Mouse (Mus musculus) lung, postnatal 4 days (tissue): Measurements from ENCODE around the gene St8sia6.
"Not testable (repeated sequence)": the region's sequence is repeated elsewhere in the genome, so short reads cannot be mapped to it uniquely, and the experiment has no call there.

Source experiments
- DNase-seq, 2 experiments: peaks; one replicate each; pipeline ENCODE4 v3.0.0; 2021

Gene St8sia6

DNA sequence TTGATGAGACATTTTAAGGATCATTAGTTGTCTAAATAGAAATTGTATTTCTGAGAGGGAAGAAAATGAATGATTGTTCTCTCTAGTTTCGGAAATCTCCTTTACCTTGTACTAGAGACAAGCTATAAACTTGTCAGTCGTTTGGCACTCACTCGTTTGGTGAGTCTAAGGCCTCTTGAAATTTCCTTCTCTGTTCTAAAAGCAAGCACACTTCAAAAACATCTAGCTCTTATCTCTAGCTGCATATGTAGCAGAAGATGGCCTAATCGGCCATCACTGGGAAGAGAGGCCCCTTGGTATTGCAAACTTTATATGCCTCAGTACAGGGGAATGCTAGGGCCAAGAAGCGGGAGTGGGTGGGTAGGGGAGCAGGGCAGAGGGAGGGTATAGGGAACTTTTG lies 190.2 kb downstream of the St8sia6 start:
- DNase-seq = not testable (repeated sequence)

DNA sequence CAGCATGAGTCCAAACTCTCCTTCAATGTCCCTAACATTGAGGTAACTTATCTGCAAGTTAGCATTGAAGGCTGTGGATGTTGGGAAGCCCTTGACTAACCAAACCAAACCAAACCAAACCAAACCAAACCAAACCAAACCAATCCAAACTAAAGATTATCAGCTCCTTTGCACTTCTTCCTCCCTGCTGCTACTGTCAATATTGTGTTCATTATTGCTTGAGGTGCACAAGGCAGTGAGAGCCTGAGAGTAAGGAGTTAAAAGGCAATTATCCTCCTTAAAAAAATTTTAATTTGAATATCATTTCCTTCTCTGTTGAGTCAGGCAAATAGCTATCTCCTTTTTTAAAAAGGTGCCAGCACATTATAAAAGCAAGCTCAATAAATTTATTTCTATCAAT lies 190.8 kb downstream of the St8sia6 start:
- no peak for DNase-seq
